Mouse (Mus musculus) cerebellum, adult 2 months (tissue): ENCODE measurements around the gene Sec16a. TPM values are rescaled to one million over a fixed set of nuclear protein-coding genes. Genes with fewer than 3 reads are reported as not detected.

ENCODE experiments used
- DNase-seq, 2 experiments: peaks; one replicate each; pipeline ENCODE4 v3.0.0; 2021
- H3K27ac ChIP-seq: fragments of 200-500 bp; 2 replicates; pipeline ENCODE4 v1.5.1; 2012; ENCODE audit warnings: low read length, control low read depth, inconsistent platforms; ENCODE audit not compliant: insufficient read depth
- H3K27me3 ChIP-seq: fragments of 200-500 bp; 2 replicates; pipeline ENCODE4 v1.6.1; 2012; ENCODE audit warnings: inconsistent platforms, mild to moderate bottlenecking, low read length, moderate library complexity; ENCODE audit not compliant: control insufficient read depth, insufficient read depth
- H3K4me1 ChIP-seq: fragments of 200-500 bp; 2 replicates; pipeline ENCODE4 v1.6.1; 2011; ENCODE audit warnings: low read length; ENCODE audit not compliant: control insufficient read depth, insufficient read depth
- H3K4me3 ChIP-seq: fragments of 200-500 bp; replicated peaks from 2 replicates; pipeline ENCODE3; 2011; ENCODE audit warnings: mild to moderate bottlenecking, low read depth, low read length, control low read depth; ENCODE audit not compliant: insufficient read depth
- CTCF ChIP-seq: fragments of 200-500 bp; IDR thresholded peaks from 2 replicates; pipeline ENCODE4 v1.5.1; 2011; ENCODE audit warnings: low read depth, mild to moderate bottlenecking, control low read depth, low read length, moderate library complexity, borderline replicate concordance; ENCODE audit not compliant: insufficient read depth
- POLR2A ChIP-seq: fragments of 200-500 bp; IDR thresholded peaks from 2 replicates; pipeline ENCODE4 v1.6.1; 2011; ENCODE audit warnings: low read length, control low read depth, borderline replicate concordance; ENCODE audit not compliant: insufficient read depth
- WGBS: fragments of 180-500 bp; shearing (Covaris S2); methylation state at CpG from one replicate; pipeline ENCODE4 v1.1.7; 2018; 5-methylcytosine and 5-hydroxymethylcytosine counted together
- polyA plus RNA-seq: library from polyadenylated mRNA; depleted of rRNA; stranded (reverse); fragments of >200 nt; gene quantifications from 2 replicates; pipeline ENCODE4 v1.2.3, GENCODE M21; 2012; rRNA removed

The Sec16a gene
- polyA plus RNA-seq, 1 experiment = 43.2 TPM

- Histone ChIP-seq H3K27me3 (no peaks in the 10 kb centered on the region), H3K27ac (no peak overlapping the region), H3K4me1 (peaks cover 18% of the 10 kb centered on the region), H3K4me3 (no peak overlapping the region)
- WGBS = 90% methylated on average over 6 of the region's 6 CpGs
- TF ChIP-seq CTCF (no peak), POLR2A (no peak)
- DNase-seq = no peak
Observed at GRCm38 (mm10) chr2:26367911-26368310, 77.1 kb downstream of the Sec16a start.

- Histone ChIP-seq H3K27ac (no peak overlapping the region), H3K4me3 (no peak overlapping the region), H3K27me3 (no peaks in the 10 kb centered on the region), H3K4me1 (peaks cover 21% of the 10 kb centered on the region)
- peak; percentile 70 to 72 for DNase-seq
- TF ChIP-seq CTCF = no peak
- TF ChIP-seq POLR2A = no peak
- WGBS = 12% methylated on average over 10 of the region's 10 CpGs
Observed at GRCm38 (mm10) chr2:26364738-26365465, 80.1 kb downstream of the Sec16a start.

DNA sequence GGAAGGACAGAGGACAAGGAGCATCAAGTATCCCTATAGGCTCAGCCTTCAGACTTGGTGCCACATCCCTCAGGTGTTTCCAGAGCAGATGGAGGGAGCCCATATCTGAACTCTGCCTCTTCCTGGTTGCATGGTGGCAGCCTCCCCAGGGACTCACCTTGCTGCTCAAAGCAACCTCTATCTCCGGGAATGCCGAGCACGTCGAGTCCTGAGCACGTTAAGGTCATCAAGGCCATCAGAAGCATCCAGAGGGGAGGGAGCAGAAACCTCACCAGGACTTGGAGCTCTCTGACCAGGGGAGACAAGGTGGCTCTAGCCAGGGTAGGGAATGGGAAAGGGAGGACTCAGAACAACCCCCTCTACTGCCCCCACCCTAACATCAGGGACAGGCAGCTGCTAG is 81.5 kb downstream of the Sec16a start:
- Histone ChIP-seq H3K4me3 (no peak overlapping the region), H3K27ac (no peak overlapping the region), H3K4me1 (peaks cover 24% of the 10 kb centered on the region), H3K27me3 (no peaks in the 10 kb centered on the region)
- no peak for DNase-seq
- TF ChIP-seq CTCF (no peak), POLR2A (no peak)
- 84% methylated on average over 5 of the region's 5 CpGs for WGBS

GRCm38 (mm10) chr2:26362991-26363390 is 82.0 kb downstream of the Sec16a start:
- DNase-seq = no peak
- TF ChIP-seq CTCF = no peak
- no peak overlapping the region for H3K27ac ChIP-seq
- no peaks in the 10 kb centered on the region for H3K27me3 ChIP-seq
- H3K4me3 ChIP-seq = no peak overlapping the region
- WGBS = 71% methylated on average over 5 of the region's 5 CpGs
- H3K4me1 ChIP-seq = peaks cover 24% of the 10 kb centered on the region

- peak in 1 of 2 experiments; percentile 14 for DNase-seq
- TF ChIP-seq POLR2A = no peak
- TF ChIP-seq CTCF = no peak
- Histone ChIP-seq H3K4me1 (peaks cover 30% of the 10 kb centered on the region), H3K27ac (no peak within 1 kb of the TSS), H3K27me3 (no peaks in the 10 kb centered on the region), H3K4me3 (no peak within 1 kb of the TSS)
- WGBS = 58% methylated on average over 3 of the region's 3 CpGs
Observed at GRCm38 (mm10) chr2:26360772-26361171, 84.2 kb downstream of the Sec16a start, which contains the start of gene Card9. Gene Card9, minus strand, starts transcription at chr2:26360918.

GRCm38 (mm10) chr2:26359983-26360382 is 85.0 kb downstream of the Sec16a start:
- H3K27me3 ChIP-seq = no peaks in the 10 kb centered on the region
- H3K27ac ChIP-seq = no peak overlapping the region
- DNase-seq = no peak
- H3K4me3 ChIP-seq = no peak overlapping the region
- peaks cover 30% of the 10 kb centered on the region for H3K4me1 ChIP-seq
- 5% methylated on average over 6 of the region's 6 CpGs for WGBS
- no peak for TF ChIP-seq CTCF
- TF ChIP-seq POLR2A = no peak

Other genes with a start within 250 kb of the Sec16a start
- 1.1 and 1.3 TPM in 2 replicates for gene Lhx3, start 236.9 kb downstream of the Sec16a start, polyA plus RNA-seq
- 20.7 and 24.3 TPM in 2 replicates for gene Qsox2, start 207.7 kb downstream of the Sec16a start, polyA plus RNA-seq
- gene Ccdc187, start 150.7 kb downstream of the Sec16a start, polyA plus RNA-seq = 2.7 and 3.0 TPM in 2 replicates
- gene Gpsm1, start 129.7 kb downstream of the Sec16a start, polyA plus RNA-seq = 126 and 137 TPM in 2 replicates
- gene Dnlz, start 93.1 kb downstream of the Sec16a start, polyA plus RNA-seq = 32.6 and 34.9 TPM in 2 replicates
- 5.7 and 6.2 TPM in 2 replicates for gene Card9, start 84.3 kb downstream of the Sec16a start, polyA plus RNA-seq
- gene Snapc4, start 64.6 kb downstream of the Sec16a start, polyA plus RNA-seq = 59.2 and 63.9 TPM in 2 replicates
- gene Entr1, start 55.9 kb downstream of the Sec16a start, polyA plus RNA-seq = 288 and 289 TPM in 2 replicates
- 98.2 and 104 TPM in 2 replicates for gene Pmpca, start 55.9 kb downstream of the Sec16a start, polyA plus RNA-seq
- gene Inpp5e, start 36.0 kb downstream of the Sec16a start, polyA plus RNA-seq = 60.2 and 67.9 TPM in 2 replicates
- gene Notch1, start 71.4 kb upstream of the Sec16a start, polyA plus RNA-seq = 10.5 and 11.6 TPM in 2 replicates
- gene Egfl7, start 134.8 kb upstream of the Sec16a start, polyA plus RNA-seq = 87.1 and 93.0 TPM in 2 replicates
- not detected in 2 replicates for gene Gm20532, start 141.4 kb upstream of the Sec16a start, polyA plus RNA-seq
- gene Agpat2, start 159.2 kb upstream of the Sec16a start, polyA plus RNA-seq = 2.1 and 2.6 TPM in 2 replicates
- gene Fam69b, start 183.2 kb upstream of the Sec16a start, polyA plus RNA-seq = 147 and 155 TPM in 2 replicates
- gene Lcn4, start 226.1 kb upstream of the Sec16a start, polyA plus RNA-seq = not detected in 2 replicates